Mouse (Mus musculus): ENCODE results near the gene Pex5. TPM values are rescaled to one million over a fixed set of nuclear protein-coding genes. Genes with fewer than 3 reads are reported as not detected.
A peak's percentile ranks its signal among the peaks of the same experiment; 100 is the strongest.

Pex5 gene
- 28.5 and 29.2 TPM in 2 replicates for polyA plus RNA-seq (2015; fragmentation: Nextera tagmentation; extraction: Ambion mirVana)

DNA sequence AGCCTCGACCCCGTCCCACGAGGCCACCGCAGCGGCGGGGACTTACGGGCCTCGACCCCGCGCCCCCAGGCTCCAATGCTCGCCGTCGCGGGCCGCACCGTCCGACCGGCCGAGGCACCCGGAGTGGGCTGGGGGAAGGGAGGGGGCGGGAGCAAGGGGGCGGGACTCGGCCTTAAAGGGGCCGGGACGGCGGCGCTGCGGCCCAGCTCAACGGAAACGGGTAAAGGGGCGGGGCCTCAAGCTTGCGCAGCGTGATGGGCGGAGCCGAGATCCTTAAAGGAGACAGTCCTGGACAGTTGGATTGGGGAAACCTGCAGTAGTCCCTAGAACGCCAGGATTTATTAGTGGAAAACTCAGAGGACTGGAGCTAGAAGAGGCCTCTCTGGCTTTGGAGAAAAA is at the start of gene Pex5:
TSS of gene Pex5 (minus strand) at position 141 of the 399 bp plus-strand sequence.
- H3K27ac ChIP-seq (ENCODE audit: low read length), result peak within 1 kb of the TSS; percentile 74
- TF ChIP-seq EP300 (IDR thresholded peaks at IDR 0.05) (no peak), CTCF (IDR thresholded peaks at IDR 0.05) (no peak)
- no peaks in the 10 kb centered on the region for H3K9me3 ChIP-seq (ENCODE audit: low read length)
- H3K4me3 ChIP-seq (ENCODE audit: low read depth, low read length), result peak within 1 kb of the TSS; percentile 67
- H3K4me1 ChIP-seq (ENCODE audit: insufficient read depth, low read depth, low read length), result no peaks in the 10 kb centered on the region
- no peaks in the 10 kb centered on the region for H3K36me3 ChIP-seq (ENCODE audit: insufficient read depth, low read length)
- ATAC-seq (peak; percentile 97), DNase-seq (ENCODE audit: low spot score) (peak; percentile 99)
- peak within 1 kb of the TSS; percentile 61 for H3K4me2 ChIP-seq (replicated peaks; ENCODE audit: low read depth, low read length)
- WGBS, result 1% methylated on average over 35 of the region's 36 CpGs
- no peaks in the 10 kb centered on the region for H3K27me3 ChIP-seq (replicated peaks; ENCODE audit: insufficient read depth, low read length)
- H3K9ac ChIP-seq (replicated peaks; ENCODE audit: low read depth), result peak within 1 kb of the TSS; percentile 56

DNA sequence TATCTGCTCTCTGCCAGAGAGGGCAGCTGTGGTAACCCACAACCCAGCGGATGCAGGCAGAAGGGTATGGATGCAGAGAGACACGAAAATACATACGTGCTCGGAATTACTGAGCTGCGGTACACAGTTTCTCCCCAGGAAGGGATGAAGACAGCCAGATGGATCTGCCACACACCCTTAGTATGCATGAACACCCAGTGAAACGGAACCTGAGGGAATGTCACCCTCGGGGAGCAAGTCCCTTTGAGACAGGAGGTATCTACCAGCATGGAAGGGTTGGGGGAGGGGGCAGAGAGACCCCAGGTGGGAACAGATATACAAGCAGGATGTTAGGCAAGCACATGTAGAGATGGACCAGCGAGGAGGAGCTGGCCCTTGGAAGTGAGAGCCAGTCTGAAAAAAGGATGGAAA is 49.0 kb upstream of the Pex5 start:
- no peaks in the 10 kb centered on the region for H3K27me3 ChIP-seq (replicated peaks; ENCODE audit: insufficient read depth, low read length)
- H3K36me3 ChIP-seq (ENCODE audit: insufficient read depth, low read length), result no peaks in the 10 kb centered on the region
- no peak for DNase-seq (ENCODE audit: low spot score)
- H3K9ac ChIP-seq (replicated peaks; ENCODE audit: low read depth), result no peak overlapping the region
- H3K9me3 ChIP-seq (ENCODE audit: low read length), result no peaks in the 10 kb centered on the region
- H3K4me1 ChIP-seq (ENCODE audit: insufficient read depth, low read depth, low read length), result no peaks in the 10 kb centered on the region
- H3K4me2 ChIP-seq (replicated peaks; ENCODE audit: low read depth, low read length), result no peak overlapping the region
- 21% methylated on average over 8 of the region's 8 CpGs for WGBS
- H3K27ac ChIP-seq (ENCODE audit: low read length), result no peak overlapping the region
- ATAC-seq, result no peak
- TF ChIP-seq EP300 (IDR thresholded peaks at IDR 0.05) (no peak), CTCF (IDR thresholded peaks at IDR 0.05) (no peak)
- H3K4me3 ChIP-seq (ENCODE audit: low read depth, low read length), result no peak overlapping the region

- H3K27me3 ChIP-seq (replicated peaks; ENCODE audit: insufficient read depth, low read length), result no peaks in the 10 kb centered on the region
- H3K9me3 ChIP-seq (ENCODE audit: low read length), result no peaks in the 10 kb centered on the region
- WGBS, result 61% methylated on average over 4 of the region's 4 CpGs
- H3K4me2 ChIP-seq (replicated peaks; ENCODE audit: low read depth, low read length), result no peak overlapping the region
- TF ChIP-seq CTCF (IDR thresholded peaks at IDR 0.05) (no peak), EP300 (IDR thresholded peaks at IDR 0.05) (no peak)
- H3K4me3 ChIP-seq (ENCODE audit: low read depth, low read length), result no peak overlapping the region
- H3K9ac ChIP-seq (replicated peaks; ENCODE audit: low read depth), result no peak overlapping the region
- H3K4me1 ChIP-seq (ENCODE audit: insufficient read depth, low read depth, low read length), result no peaks in the 10 kb centered on the region
- DNase-seq (ENCODE audit: low spot score) (no peak), ATAC-seq (no peak)
- H3K27ac ChIP-seq (ENCODE audit: low read length), result no peak overlapping the region
- no peaks in the 10 kb centered on the region for H3K36me3 ChIP-seq (ENCODE audit: insufficient read depth, low read length)
These were observed 44.5 kb upstream of the Pex5 start for GRCm38 (mm10) chr6:124459388-124459787.

GRCm38 (mm10) chr6:124458505-124458904 is 43.6 kb upstream of the Pex5 start:
- no peaks in the 10 kb centered on the region for H3K36me3 ChIP-seq (ENCODE audit: insufficient read depth, low read length)
- no peaks in the 10 kb centered on the region for H3K9me3 ChIP-seq (ENCODE audit: low read length)
- WGBS, result 87% methylated on average over 11 of the region's 11 CpGs
- H3K9ac ChIP-seq (replicated peaks; ENCODE audit: low read depth), result no peak overlapping the region
- no peak overlapping the region for H3K27ac ChIP-seq (ENCODE audit: low read length)
- H3K4me2 ChIP-seq (replicated peaks; ENCODE audit: low read depth, low read length), result no peak overlapping the region
- DNase-seq (ENCODE audit: low spot score), result no peak
- TF ChIP-seq EP300 (IDR thresholded peaks at IDR 0.05), result no peak
- no peak for TF ChIP-seq CTCF (IDR thresholded peaks at IDR 0.05)
- H3K4me1 ChIP-seq (ENCODE audit: insufficient read depth, low read depth, low read length), result no peaks in the 10 kb centered on the region
- H3K4me3 ChIP-seq (ENCODE audit: low read depth, low read length), result no peak overlapping the region
- H3K27me3 ChIP-seq (replicated peaks; ENCODE audit: insufficient read depth, low read length), result no peaks in the 10 kb centered on the region
- ATAC-seq, result no peak

DNA sequence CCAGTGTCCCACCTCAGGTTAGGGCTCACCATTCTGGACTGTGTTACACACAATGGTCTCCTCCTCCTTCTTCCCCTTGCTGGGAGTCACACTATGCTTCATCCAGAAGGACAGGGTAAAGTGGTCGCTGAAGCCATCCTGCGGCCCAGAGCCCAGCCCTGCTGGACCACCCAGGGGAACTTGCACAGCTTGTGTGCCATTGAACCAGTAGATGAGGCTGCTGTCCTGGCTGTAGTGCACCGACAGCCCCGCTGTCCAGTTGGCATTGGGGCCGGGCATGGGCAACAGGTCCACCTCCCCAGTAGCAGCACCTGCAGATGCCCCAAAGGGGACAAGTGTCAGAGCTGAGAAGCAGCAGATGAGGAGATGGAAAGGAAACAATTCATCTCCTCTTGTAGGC is 43.0 kb upstream of the Pex5 start:
- WGBS, result 93% methylated on average over 5 of the region's 5 CpGs

DNA sequence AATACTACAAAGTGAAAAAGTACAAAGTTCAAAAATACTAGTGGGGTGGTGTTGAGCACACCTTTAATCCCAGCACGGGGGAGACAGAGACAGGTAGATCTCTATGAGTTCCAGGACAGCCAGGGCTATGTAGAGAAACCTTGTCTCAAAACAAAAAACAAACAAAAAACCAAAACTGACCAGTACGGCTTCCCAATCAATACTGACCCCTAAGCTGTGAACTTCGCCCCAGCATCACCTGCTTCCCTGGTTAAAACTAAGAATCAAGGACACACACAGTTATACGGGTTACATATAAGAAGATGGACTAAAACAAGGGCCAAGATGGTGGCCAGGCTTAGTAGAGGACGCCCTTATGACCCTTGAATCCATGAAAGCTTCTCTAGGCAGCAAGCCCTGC is 41.4 kb upstream of the Pex5 start:
- WGBS, result 88% methylated on average over 5 of the region's 5 CpGs

More for the DNA sequence above, 43.0 kb upstream of the Pex5 start:
- H3K4me3 ChIP-seq (ENCODE audit: low read depth, low read length), result no peak overlapping the region
- TF ChIP-seq EP300 (IDR thresholded peaks at IDR 0.05), result no peak
- no peak for TF ChIP-seq CTCF (IDR thresholded peaks at IDR 0.05)
- no peaks in the 10 kb centered on the region for H3K36me3 ChIP-seq (ENCODE audit: insufficient read depth, low read length)
- no peak for DNase-seq (ENCODE audit: low spot score)
- no peaks in the 10 kb centered on the region for H3K4me1 ChIP-seq (ENCODE audit: insufficient read depth, low read depth, low read length)
- H3K27me3 ChIP-seq (replicated peaks; ENCODE audit: insufficient read depth, low read length), result no peaks in the 10 kb centered on the region
- H3K9me3 ChIP-seq (ENCODE audit: low read length), result no peaks in the 10 kb centered on the region
- no peak overlapping the region for H3K9ac ChIP-seq (replicated peaks; ENCODE audit: low read depth)
- H3K4me2 ChIP-seq (replicated peaks; ENCODE audit: low read depth, low read length), result no peak overlapping the region
- no peak overlapping the region for H3K27ac ChIP-seq (ENCODE audit: low read length)
- no peak for ATAC-seq

GRCm38 (mm10) chr6:124453756-124454155 is 38.9 kb upstream of the Pex5 start:
- Histone ChIP-seq H3K4me3 (ENCODE audit: low read depth, low read length) (no peak overlapping the region), H3K9ac (replicated peaks; ENCODE audit: low read depth) (no peak overlapping the region)

More for the DNA sequence above, 41.4 kb upstream of the Pex5 start:
- H3K4me1 ChIP-seq (ENCODE audit: insufficient read depth, low read depth, low read length), result no peaks in the 10 kb centered on the region
- no peak for ATAC-seq
- H3K36me3 ChIP-seq (ENCODE audit: insufficient read depth, low read length), result no peaks in the 10 kb centered on the region
- H3K4me2 ChIP-seq (replicated peaks; ENCODE audit: low read depth, low read length), result no peak overlapping the region
- H3K4me3 ChIP-seq (ENCODE audit: low read depth, low read length), result no peak overlapping the region
- H3K27ac ChIP-seq (ENCODE audit: low read length), result no peak overlapping the region
- no peak overlapping the region for H3K9ac ChIP-seq (replicated peaks; ENCODE audit: low read depth)
- TF ChIP-seq CTCF (IDR thresholded peaks at IDR 0.05) (no peak), EP300 (IDR thresholded peaks at IDR 0.05) (no peak)
- H3K9me3 ChIP-seq (ENCODE audit: low read length), result no peaks in the 10 kb centered on the region
- H3K27me3 ChIP-seq (replicated peaks; ENCODE audit: insufficient read depth, low read length), result no peaks in the 10 kb centered on the region
- DNase-seq (ENCODE audit: low spot score), result no peak

More at GRCm38 (mm10) chr6:124453756-124454155, 38.9 kb upstream of the Pex5 start:
- no peaks in the 10 kb centered on the region for H3K27me3 ChIP-seq (replicated peaks; ENCODE audit: insufficient read depth, low read length)
- ATAC-seq, result no peak
- H3K27ac ChIP-seq (ENCODE audit: low read length), result no peak overlapping the region
- no peak for TF ChIP-seq CTCF (IDR thresholded peaks at IDR 0.05)
- no peak for TF ChIP-seq EP300 (IDR thresholded peaks at IDR 0.05)
- 57% methylated on average over 4 of the region's 4 CpGs for WGBS
- no peak overlapping the region for H3K4me2 ChIP-seq (replicated peaks; ENCODE audit: low read depth, low read length)
- no peaks in the 10 kb centered on the region for H3K36me3 ChIP-seq (ENCODE audit: insufficient read depth, low read length)
- no peaks in the 10 kb centered on the region for H3K9me3 ChIP-seq (ENCODE audit: low read length)
- H3K4me1 ChIP-seq (ENCODE audit: insufficient read depth, low read depth, low read length), result no peaks in the 10 kb centered on the region
- DNase-seq (ENCODE audit: low spot score), result no peak
